Mouse (Mus musculus) forebrain, embryonic 10.5 days (tissue): ENCODE measurements around the gene Eml5. TPM values are rescaled to one million over a fixed set of nuclear protein-coding genes. Genes with fewer than 3 reads are reported as not detected.

Source experiments
- DNase-seq: peaks from one replicate; pipeline ENCODE4 v3.0.0-alpha.2; 2017; ENCODE audit warnings: low spot score; ENCODE audit errors: extremely low spot score
- H3K27ac ChIP-seq: fragments of 300-500 bp; sonication (generic); 2 replicates; pipeline ENCODE4 v1.5.1; 2016; ENCODE audit warnings: mild to moderate bottlenecking
- H3K27me3 ChIP-seq: fragments of 300-500 bp; sonication (generic); 2 replicates; pipeline ENCODE4 v1.6.1; 2016; ENCODE audit warnings: mild to moderate bottlenecking; ENCODE audit not compliant: poor library complexity, severe bottlenecking
- H3K36me3 ChIP-seq: fragments of 300-500 bp; sonication (generic); replicated peaks from 2 replicates; pipeline ENCODE4 v1.6.1; 2016; ENCODE audit warnings: mild to moderate bottlenecking, moderate library complexity
- H3K4me1 ChIP-seq: fragments of 300-500 bp; sonication (generic); 2 replicates; pipeline ENCODE4 v1.6.1; 2016
- H3K4me3 ChIP-seq: fragments of 300-500 bp; sonication (generic); 2 replicates; pipeline ENCODE4 v1.5.1; 2016; ENCODE audit warnings: mild to moderate bottlenecking, moderate library complexity
- H3K9me3 ChIP-seq: fragments of 300-500 bp; sonication (generic); 2 replicates; pipeline ENCODE4 v1.6.1; 2016; ENCODE audit warnings: mild to moderate bottlenecking, moderate library complexity
- WGBS: fragments of 180-500 bp; shearing (Covaris S2); methylation state at CpG from one replicate; pipeline ENCODE4 v1.1.7; 2016; 5-methylcytosine and 5-hydroxymethylcytosine counted together
- polyA plus RNA-seq: library from polyadenylated mRNA; unstranded; fragments of >200 nt; fragmentation: Nextera tagmentation; extraction: Ambion mirVana; gene quantifications from 2 replicates; pipeline ENCODE4 v1.2.1, GENCODE M21; 2016

Eml5 gene
- polyA plus RNA-seq: 20.5 and 21.0 TPM in 2 replicates

- DNase-seq: peak; percentile 87
- Histone ChIP-seq H3K27me3 (peaks cover 9% of the 10 kb centered on the region; the same call in 1 of the 2 replicates), H3K4me3 (peak within 1 kb of the TSS; percentile 89), H3K9me3 (no peaks in the 10 kb centered on the region), H3K4me1 (peaks cover 30% of the 10 kb centered on the region), H3K27ac (peak within 1 kb of the TSS; percentile 92), H3K36me3 (no peaks in the 10 kb centered on the region)
- WGBS: under 1% methylated on average over 95 of the region's 101 CpGs
These were observed at the start of gene Eml5 for GRCm38 (mm10) chr12:98900881-98901801. Gene Eml5, minus strand, starts transcription at chr12:98901484.

DNA sequence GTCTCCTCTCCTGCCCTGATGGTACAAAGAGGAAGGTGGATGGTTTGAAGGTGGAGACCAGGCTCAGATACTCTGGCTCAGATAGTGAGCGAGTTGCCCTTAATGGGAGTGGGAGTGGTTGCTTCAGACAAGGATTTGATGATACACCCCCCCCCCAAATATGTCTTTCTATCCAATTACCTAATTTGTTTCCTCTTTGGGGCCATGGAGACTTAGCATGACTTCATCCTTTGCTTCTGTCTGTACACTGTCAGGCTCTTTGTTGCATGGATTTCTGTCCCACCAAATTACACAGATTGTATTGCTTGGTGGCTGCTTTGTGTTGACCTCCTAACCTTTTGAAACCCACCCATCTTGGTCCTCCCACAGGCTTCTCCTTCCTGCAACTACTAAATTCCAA, 31.6 kb upstream of the Eml5 start:
- Histone ChIP-seq H3K4me3 (no peak overlapping the region), H3K36me3 (peaks cover 25% of the 10 kb centered on the region), H3K4me1 (no peaks in the 10 kb centered on the region), H3K27me3 (no peaks in the 10 kb centered on the region), H3K9me3 (peaks cover 8% of the 10 kb centered on the region; the same call in 1 of the 2 replicates), H3K27ac (no peak overlapping the region)
- 96% methylated on average over 1 of the region's 1 CpGs for whole genome bisulfite sequencing
- no peak for DNase-seq

GRCm38 (mm10) chr12:98932441-98932840, 31.2 kb upstream of the Eml5 start:
- 89% methylated on average over 4 of the region's 4 CpGs for WGBS
- Histone ChIP-seq H3K4me1 (no peaks in the 10 kb centered on the region), H3K27ac (no peak overlapping the region), H3K4me3 (no peak overlapping the region), H3K27me3 (no peaks in the 10 kb centered on the region), H3K9me3 (peaks cover 8% of the 10 kb centered on the region; the same call in 1 of the 2 replicates), H3K36me3 (peaks cover 25% of the 10 kb centered on the region)
- DNase-seq: no peak

- no peaks in the 10 kb centered on the region for H3K27me3 ChIP-seq
- H3K27ac ChIP-seq: no peak overlapping the region
- H3K9me3 ChIP-seq: peaks cover 8% of the 10 kb centered on the region; the same call in 1 of the 2 replicates
- no peak overlapping the region for H3K4me3 ChIP-seq
- DNase-seq: no peak
- 93% methylated on average over 4 of the region's 4 CpGs for WGBS
- H3K4me1 ChIP-seq: no peaks in the 10 kb centered on the region
- H3K36me3 ChIP-seq: peaks cover 22% of the 10 kb centered on the region
These were observed 29.9 kb upstream of the Eml5 start for GRCm38 (mm10) chr12:98931174-98931573.

DNA sequence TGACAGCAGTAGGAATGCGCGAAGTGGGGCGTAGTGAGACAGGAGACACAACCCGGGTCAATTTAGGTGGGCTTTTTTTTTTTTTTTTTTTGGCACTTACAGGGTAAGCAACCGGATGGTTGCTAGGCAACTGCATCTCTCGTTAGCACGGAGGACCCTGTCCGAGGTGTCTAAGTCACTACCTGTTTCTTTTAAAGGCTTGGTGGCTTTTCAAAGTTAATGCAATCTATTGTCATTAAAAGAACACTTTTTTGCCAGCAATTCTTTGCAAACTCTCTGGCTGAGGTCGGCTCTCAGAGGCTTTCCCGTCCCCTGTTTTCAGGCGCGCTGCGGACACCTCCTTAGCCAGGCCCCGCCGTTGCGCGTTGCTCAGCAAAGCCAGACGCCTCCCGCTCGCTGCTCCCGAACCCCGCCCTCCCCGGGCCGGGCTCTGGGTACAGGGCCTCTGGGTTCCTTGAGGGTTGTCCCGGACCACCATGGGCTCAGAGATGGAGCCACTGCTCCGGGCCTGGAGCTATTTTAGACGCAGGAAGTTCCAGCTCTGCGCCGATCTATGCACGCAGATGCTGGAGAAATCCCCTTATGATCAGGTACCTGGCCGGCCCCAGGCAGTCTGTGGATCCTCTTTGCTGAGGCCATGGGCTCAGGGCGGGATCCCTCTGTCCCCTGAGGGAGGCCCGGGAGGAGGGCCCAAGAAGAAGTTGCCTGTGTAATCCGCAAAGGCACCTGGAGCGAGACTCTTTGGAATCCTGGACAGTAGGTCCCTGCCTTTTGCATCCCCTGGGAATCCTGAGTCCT, 19.1 kb upstream of the Eml5 start, which contains the start of gene Ttc8:
TSS of gene Ttc8 (plus strand) at position 381 of the 798 bp plus-strand sequence.
- peak; percentile 92 for DNase-seq
- Histone ChIP-seq H3K4me3 (peak within 1 kb of the TSS; percentile 62), H3K36me3 (no peaks in the 10 kb centered on the region), H3K27me3 (no peaks in the 10 kb centered on the region), H3K4me1 (peaks cover 42% of the 10 kb centered on the region), H3K27ac (peak within 1 kb of the TSS; percentile 91), H3K9me3 (no peaks in the 10 kb centered on the region)
- WGBS: under 1% methylated on average over 35 of the region's 35 CpGs

- H3K27ac ChIP-seq: no peak overlapping the region
- no peaks in the 10 kb centered on the region for H3K4me1 ChIP-seq
- no peak overlapping the region for H3K4me3 ChIP-seq
- no peaks in the 10 kb centered on the region for H3K27me3 ChIP-seq
- H3K36me3 ChIP-seq: no peaks in the 10 kb centered on the region
- DNase-seq: no peak
- no peaks in the 10 kb centered on the region for H3K9me3 ChIP-seq
- WGBS: 80% methylated on average over 9 of the region's 9 CpGs
These were observed 8.8 kb upstream of the Eml5 start for GRCm38 (mm10) chr12:98910096-98910495.

DNA sequence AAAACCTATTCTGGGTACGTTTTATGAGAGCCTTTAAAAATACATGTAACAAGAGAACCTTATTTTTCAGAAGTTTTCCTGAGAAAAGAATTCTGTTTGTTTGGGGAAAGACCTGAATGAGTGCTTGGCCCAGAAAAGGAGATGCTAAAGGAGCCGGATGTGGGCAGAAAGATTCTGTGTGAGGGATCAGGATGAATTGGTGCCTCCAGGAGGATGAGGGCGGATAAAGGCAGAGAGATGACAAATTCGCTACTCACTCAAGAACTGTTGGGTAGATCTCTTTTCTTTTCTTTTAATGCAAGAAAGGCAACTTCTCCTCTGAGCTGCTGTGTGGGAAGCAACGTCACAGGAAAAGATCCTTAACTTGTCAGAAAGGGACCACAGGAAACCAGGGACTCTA, 4.2 kb upstream of the Eml5 start:
- no peak for DNase-seq
- H3K36me3 ChIP-seq: no peaks in the 10 kb centered on the region
- no peak overlapping the region for H3K4me3 ChIP-seq
- H3K27ac ChIP-seq: no peak overlapping the region
- no peaks in the 10 kb centered on the region for H3K27me3 ChIP-seq
- H3K9me3 ChIP-seq: no peaks in the 10 kb centered on the region
- H3K4me1 ChIP-seq: peaks cover 6% of the 10 kb centered on the region; the same call in 1 of the 2 replicates
- 78% methylated on average over 5 of the region's 5 CpGs for WGBS

DNA sequence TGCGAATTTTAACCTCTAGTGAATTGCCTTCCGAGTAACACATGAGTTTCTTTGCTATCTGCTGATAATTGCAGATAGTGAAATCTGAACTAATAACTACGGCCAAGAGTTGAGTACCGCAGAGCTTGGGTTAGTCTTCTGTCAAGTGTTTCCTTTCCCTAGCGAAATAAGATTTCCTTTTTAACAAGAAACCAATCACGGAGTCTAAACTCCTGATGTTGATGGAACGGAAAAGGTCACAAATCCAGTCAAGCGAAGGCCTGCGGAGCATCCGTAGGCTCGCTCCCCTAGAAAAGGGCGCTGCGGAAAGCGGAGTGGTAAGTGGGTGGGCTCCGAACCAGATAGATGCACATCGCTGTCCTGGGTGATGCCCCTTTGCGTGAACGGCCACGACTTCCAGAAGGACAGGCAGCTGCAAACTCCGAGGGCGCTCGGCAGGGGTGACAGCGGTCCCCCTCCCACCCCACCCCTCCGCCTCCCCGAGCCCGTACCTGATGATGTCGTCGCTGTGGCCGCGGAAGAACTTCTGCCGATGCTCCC, 873 bp downstream of the Eml5 start:
- Histone ChIP-seq H3K9me3 (no peaks in the 10 kb centered on the region), H3K27ac (peak overlapping the region; percentile 92)
- WGBS: 3% methylated on average over 31 of the region's 31 CpGs

DNA sequence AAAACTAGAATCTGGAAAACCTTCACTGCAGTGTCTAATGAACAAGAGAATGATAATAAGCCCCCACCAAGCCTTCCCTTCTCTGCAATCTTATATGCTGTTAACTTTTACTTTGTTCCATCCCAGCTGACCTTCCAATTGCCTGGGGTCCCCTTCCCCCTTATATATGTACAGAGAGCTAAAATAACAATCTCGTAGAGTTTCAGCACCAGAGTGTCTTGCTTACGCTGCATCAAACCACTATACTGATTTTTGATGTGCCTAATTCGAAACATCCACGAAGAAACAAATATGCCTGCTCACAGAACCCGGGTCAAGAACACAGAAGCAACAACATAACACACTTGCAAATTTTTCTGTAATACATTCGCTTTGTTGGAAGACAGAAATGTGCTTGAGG, 1.6 kb downstream of the Eml5 start:
- H3K27me3 ChIP-seq: peaks cover 9% of the 10 kb centered on the region; the same call in 1 of the 2 replicates
- no peaks in the 10 kb centered on the region for H3K9me3 ChIP-seq
- H3K27ac ChIP-seq: peak overlapping the region; percentile 53; the same call in 1 of the 2 replicates
- WGBS: 62% methylated on average over 6 of the region's 6 CpGs
- H3K4me1 ChIP-seq: peaks cover 30% of the 10 kb centered on the region
- DNase-seq: no peak
- peak overlapping the region; percentile 89 for H3K4me3 ChIP-seq
- H3K36me3 ChIP-seq: no peaks in the 10 kb centered on the region

More for the DNA sequence above, 873 bp downstream of the Eml5 start:
- DNase-seq: peak; percentile 46
- Histone ChIP-seq H3K36me3 (no peaks in the 10 kb centered on the region), H3K27me3 (peaks cover 9% of the 10 kb centered on the region; the same call in 1 of the 2 replicates), H3K4me1 (peaks cover 30% of the 10 kb centered on the region), H3K4me3 (peak overlapping the region; percentile 89)

DNA sequence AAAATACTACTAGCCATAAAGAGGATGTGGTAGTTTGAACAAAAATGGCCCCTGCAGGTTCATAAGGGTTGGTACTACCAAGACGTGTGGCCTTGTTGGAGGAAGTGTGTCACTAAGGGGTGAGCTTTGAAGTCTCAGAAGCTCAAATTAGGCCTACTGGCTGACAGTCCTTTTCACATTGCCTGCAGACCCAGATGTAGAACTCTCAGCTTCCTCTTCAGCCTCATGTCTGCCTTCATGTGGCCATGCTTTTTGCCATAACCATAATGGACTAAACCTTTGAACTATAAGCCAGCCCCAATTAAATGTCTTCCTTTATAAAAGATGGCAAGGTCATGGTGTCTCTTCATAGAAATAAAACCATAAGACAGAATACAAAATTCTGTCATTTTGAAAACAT, 4.5 kb downstream of the Eml5 start:
- peaks cover 9% of the 10 kb centered on the region; the same call in 1 of the 2 replicates for H3K27me3 ChIP-seq
- H3K4me1 ChIP-seq: peaks cover 30% of the 10 kb centered on the region
- H3K36me3 ChIP-seq: peaks cover 6% of the 10 kb centered on the region
- no peaks in the 10 kb centered on the region for H3K9me3 ChIP-seq
- DNase-seq: no peak
- no peak overlapping the region for H3K4me3 ChIP-seq
- 64% methylated on average over 1 of the region's 1 CpGs for WGBS
- H3K27ac ChIP-seq: no peak overlapping the region

DNA sequence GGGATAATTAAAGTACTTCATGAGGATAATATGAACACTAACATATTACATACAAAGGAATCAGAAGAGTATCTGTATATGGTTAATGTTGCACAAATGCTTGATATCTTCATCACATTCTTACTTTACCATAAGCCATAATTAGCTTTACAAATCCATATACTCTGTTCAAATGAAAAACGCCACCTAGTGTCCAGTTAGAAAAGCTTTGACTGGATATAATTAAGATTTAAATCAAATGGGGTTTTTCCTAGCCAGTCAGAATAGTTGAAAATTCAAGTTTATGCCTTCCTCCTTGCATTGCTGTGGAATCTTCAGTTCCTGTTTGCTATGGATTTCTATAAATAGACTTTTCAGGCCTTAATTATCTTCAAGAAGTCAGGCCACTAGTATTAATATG, 16.8 kb downstream of the Eml5 start:
- Histone ChIP-seq H3K36me3 (peaks cover 14% of the 10 kb centered on the region), H3K27me3 (no peaks in the 10 kb centered on the region), H3K4me1 (no peaks in the 10 kb centered on the region), H3K4me3 (no peak overlapping the region), H3K9me3 (no peaks in the 10 kb centered on the region), H3K27ac (no peak overlapping the region)
- 11% methylated on average over 1 of the region's 1 CpGs for WGBS
- no peak for DNase-seq

GRCm38 (mm10) chr12:98881796-98882195, 19.5 kb downstream of the Eml5 start:
- DNase-seq: no peak
- Histone ChIP-seq H3K9me3 (no peaks in the 10 kb centered on the region), H3K4me3 (no peak overlapping the region), H3K27me3 (no peaks in the 10 kb centered on the region), H3K4me1 (peaks cover 6% of the 10 kb centered on the region; the same call in 1 of the 2 replicates), H3K27ac (no peak overlapping the region), H3K36me3 (peaks cover 15% of the 10 kb centered on the region)
- 88% methylated on average over 5 of the region's 5 CpGs for WGBS
